In the genomic region with DNA sequence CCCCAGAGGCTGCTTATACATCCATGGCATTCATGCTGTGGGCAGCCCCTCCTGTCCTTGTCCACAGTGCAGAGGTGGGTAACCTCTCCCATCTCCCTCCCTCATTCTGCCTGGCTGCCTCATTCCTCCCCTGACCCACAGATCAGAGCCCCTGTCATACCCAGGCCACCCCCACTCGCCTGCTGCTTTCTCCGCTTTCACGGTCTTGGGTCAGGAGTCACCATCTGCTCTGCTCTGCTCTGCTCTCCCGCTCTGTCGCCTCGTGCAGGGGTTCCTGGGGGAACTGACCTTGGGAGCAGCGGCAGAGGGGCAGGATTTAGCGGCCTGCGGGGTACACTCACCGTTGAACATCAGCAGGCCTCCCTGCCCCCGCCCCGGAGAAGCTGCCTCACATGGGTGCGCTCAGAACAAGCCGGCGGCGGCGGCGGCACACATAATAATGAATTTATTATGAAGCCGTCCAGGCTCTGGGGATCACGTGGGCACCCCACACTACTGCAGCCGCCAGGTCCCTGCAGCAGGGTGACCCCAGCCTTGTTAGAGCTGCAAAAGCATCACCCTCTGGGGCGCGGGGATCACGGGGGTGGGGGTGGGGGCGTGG, we compare ENCODE assay signal across 8 mouse cellular contexts. TPM values are rescaled to one million over a fixed set of nuclear protein-coding genes. Genes with fewer than 3 reads are reported as not detected.
A peak's percentile ranks its signal among the peaks of the same experiment; 100 is the strongest.
DNase-seq lines count a peak whose midpoint lies in the region; ATAC-seq and TF ChIP-seq lines count a peak whose summit lies in the region.
"Had no signal": no experiment of that assay in that cellular context is flagged by ENCODE, and none has a peak within 500 bp of the region (broad histone marks: within the 10 kb centered on the region; RNA-seq: fewer than 3 reads in every experiment).

No protein-coding gene starts in this region.

- peak; percentile 56 for DNase-seq in lung, embryonic 14.5 days
- DNase-seq in lung, adult 18-20 months, result no peak
- peak; percentile 77 for DNase-seq in embryonic facial prominence, embryonic 10.5 days (ENCODE audit: low spot score)
- no peak for DNase-seq in hindbrain, embryonic 14.5 days (ENCODE audit: low spot score)
- DNase-seq in midbrain, embryonic 14.5 days, result peak; percentile 82
- DNase-seq in frontal cortex, postnatal 14 days (ENCODE audit: low spot score in 2 of 2), result no peak

- 0 out of 2 replicates have a peak, but pooled peaks cover 3% of the 10 kb centered on the region for H3K36me3 ChIP-seq in lung, embryonic 14.5 days (ENCODE audit: insufficient read depth)
- peaks cover 13% of the 10 kb centered on the region for H3K36me3 ChIP-seq in embryonic facial prominence, embryonic 10.5 days (replicated peaks)
- no peaks in the 10 kb centered on the region; the same call in 1 of the 2 replicates for H3K36me3 ChIP-seq in hindbrain, embryonic 14.5 days (replicated peaks; ENCODE audit: control insufficient read depth, insufficient read depth)
- peaks cover 7% of the 10 kb centered on the region; the same call in 1 of the 2 replicates for H3K36me3 ChIP-seq in midbrain, embryonic 14.5 days (ENCODE audit: control insufficient read depth, insufficient read depth, low read length)

- ATAC-seq in lung, embryonic 14.5 days (ENCODE audit: insufficient read depth), result peak; percentile 40
- ATAC-seq in hindbrain, embryonic 14.5 days (ENCODE audit: low FRiP score), result peak; percentile 12
- ATAC-seq in midbrain, embryonic 14.5 days (ENCODE audit: low FRiP score, low TSS enrichment), result peak; percentile 29; the same call in 1 of the 2 replicates
- ATAC-seq in megakaryocyte-erythroid progenitor cell, adult 5-6 weeks (replicated peaks; ENCODE audit: low FRiP score, low TSS enrichment, poor library complexity, severe bottlenecking), result no peak

- H3K9me3 ChIP-seq in lung, embryonic 14.5 days (ENCODE audit: low read depth, low read length), result no peaks in the 10 kb centered on the region
- no peaks in the 10 kb centered on the region for H3K9me3 ChIP-seq in embryonic facial prominence, embryonic 10.5 days
- no peaks in the 10 kb centered on the region for H3K9me3 ChIP-seq in hindbrain, embryonic 14.5 days (ENCODE audit: control insufficient read depth, low read length)
- H3K9me3 ChIP-seq in midbrain, embryonic 14.5 days (ENCODE audit: control insufficient read depth, low read length), result no peaks in the 10 kb centered on the region

- H3K4me3 ChIP-seq in lung, embryonic 14.5 days (ENCODE audit: low read depth, low read length), result no peak overlapping the region
- peak overlapping the region; percentile 53 for H3K4me3 ChIP-seq in embryonic facial prominence, embryonic 10.5 days
- H3K4me3 ChIP-seq in hindbrain, embryonic 14.5 days (replicated peaks; ENCODE audit: low read length), result peak overlapping the region; percentile 7; the same call in 1 of the 2 replicates
- H3K4me3 ChIP-seq in midbrain, embryonic 14.5 days (replicated peaks; ENCODE audit: low read depth, low read length), result peak overlapping the region; percentile 15

- H3K4me1 ChIP-seq in lung, embryonic 14.5 days (ENCODE audit: insufficient read depth), result peaks cover 31% of the 10 kb centered on the region
- H3K4me1 ChIP-seq in embryonic facial prominence, embryonic 10.5 days, result peaks cover 100% of the 10 kb centered on the region
- H3K4me1 ChIP-seq in hindbrain, embryonic 14.5 days (replicated peaks; ENCODE audit: control insufficient read depth, insufficient read depth, low read length), result peaks cover 69% of the 10 kb centered on the region
- H3K4me1 ChIP-seq in midbrain, embryonic 14.5 days (ENCODE audit: control insufficient read depth, insufficient read depth, low read length), result peaks cover 78% of the 10 kb centered on the region

- H3K9ac ChIP-seq in lung, embryonic 14.5 days, result peak overlapping the region; percentile 40; the same call in 1 of the 2 replicates
- peak overlapping the region; percentile 59 for H3K9ac ChIP-seq in hindbrain, embryonic 14.5 days
- peak overlapping the region; percentile 50 for H3K9ac ChIP-seq in midbrain, embryonic 14.5 days (replicated peaks; ENCODE audit: low read length)

- H3K27me3 ChIP-seq in lung, embryonic 14.5 days (ENCODE audit: insufficient read depth, low read length), result no peaks in the 10 kb centered on the region
- H3K27me3 ChIP-seq in embryonic facial prominence, embryonic 10.5 days (replicated peaks; ENCODE audit: low read depth, poor library complexity, severe bottlenecking), result peaks cover 14% of the 10 kb centered on the region
- H3K27me3 ChIP-seq in hindbrain, embryonic 14.5 days (ENCODE audit: control insufficient read depth, insufficient read depth, low read length), result no peaks in the 10 kb centered on the region
- no peaks in the 10 kb centered on the region for H3K27me3 ChIP-seq in midbrain, embryonic 14.5 days (ENCODE audit: control insufficient read depth, insufficient read depth, low read length)

- no peak overlapping the region; the same call in 1 of the 2 replicates for H3K27ac ChIP-seq in lung, embryonic 14.5 days (ENCODE audit: low read depth)
- H3K27ac ChIP-seq in embryonic facial prominence, embryonic 10.5 days (replicated peaks), result peak overlapping the region; percentile 86
- peak overlapping the region; percentile 89 for H3K27ac ChIP-seq in hindbrain, embryonic 14.5 days
- peak overlapping the region; percentile 92 for H3K27ac ChIP-seq in midbrain, embryonic 14.5 days (replicated peaks; ENCODE audit: low read depth, low read length)
- H3K27ac ChIP-seq: macrophage had no signal

- WGBS in lung, embryonic 14.5 days, result 16% methylated on average over 25 of the region's 25 CpGs
- WGBS in embryonic facial prominence, embryonic 10.5 days, result 9% methylated on average over 25 of the region's 25 CpGs
- WGBS in hindbrain, embryonic 14.5 days, result 6% methylated on average over 25 of the region's 25 CpGs
- 3% methylated on average over 25 of the region's 25 CpGs for WGBS in midbrain, embryonic 14.5 days

- no peak for TF ChIP-seq CTCF in lung, embryonic 14.5 days (IDR thresholded peaks at IDR 0.05; ENCODE audit: low read depth)

- H3K4me2 ChIP-seq in lung, embryonic 14.5 days, result peak overlapping the region; percentile 39; the same call in 1 of the 2 replicates
- peak overlapping the region; percentile 46 for H3K4me2 ChIP-seq in hindbrain, embryonic 14.5 days (replicated peaks)
- H3K4me2 ChIP-seq in midbrain, embryonic 14.5 days (ENCODE audit: low read length), result peak overlapping the region; percentile 49

RNA-seq across cellular contexts. Expression of a gene that starts 39.7 kb away (rescaled TPM):
- 131 and 139 TPM in 2 replicates for polyA plus RNA-seq in lung, embryonic 14.5 days (2014; fragmentation: Nextera tagmentation; extraction: Ambion mirVana)
- polyA plus RNA-seq in embryonic facial prominence, embryonic 10.5 days (2016; fragmentation: Nextera tagmentation; extraction: Ambion mirVana), result 156 TPM in 2 replicates
- polyA plus RNA-seq in hindbrain, embryonic 14.5 days (2014; fragmentation: Nextera tagmentation; extraction: Ambion mirVana), result 17.5 and 18.2 TPM in 2 replicates
- 15.5 and 23.7 TPM in 2 replicates for polyA plus RNA-seq in midbrain, embryonic 14.5 days (2014; fragmentation: Nextera tagmentation; extraction: Ambion mirVana)
- total RNA-seq in megakaryocyte-erythroid progenitor cell, adult 5-6 weeks (2014; fragmentation: Nextera tagmentation), result 76.6 and 99.8 TPM in 2 replicates
- total RNA-seq in megakaryocyte-erythroid progenitor cell, adult 5-6 weeks (2017), result 43.8 and 62.0 TPM in 2 replicates

Comparison
In these comparisons a context has a peak if more than half of its experiments do, and no peak if none do; other contexts are left out.
1. DNase-seq: peak in lung, embryonic 14.5 days (single experiment), embryonic facial prominence, embryonic 10.5 days (single experiment) and midbrain, embryonic 14.5 days (single experiment); none in lung, adult 18-20 months (0 of 2), hindbrain, embryonic 14.5 days (single experiment) and frontal cortex, postnatal 14 days (0 of 2).
2. Peak in every context shown above with its lines, with median percentiles within 50 percentile points of each other: H3K4me2 ChIP-seq and H3K9ac ChIP-seq.